Mouse (Mus musculus): ENCODE results near the gene Rspry1.
A peak's percentile ranks its signal among the peaks of the same experiment; 100 is the strongest.

Rspry1 gene

DNA sequence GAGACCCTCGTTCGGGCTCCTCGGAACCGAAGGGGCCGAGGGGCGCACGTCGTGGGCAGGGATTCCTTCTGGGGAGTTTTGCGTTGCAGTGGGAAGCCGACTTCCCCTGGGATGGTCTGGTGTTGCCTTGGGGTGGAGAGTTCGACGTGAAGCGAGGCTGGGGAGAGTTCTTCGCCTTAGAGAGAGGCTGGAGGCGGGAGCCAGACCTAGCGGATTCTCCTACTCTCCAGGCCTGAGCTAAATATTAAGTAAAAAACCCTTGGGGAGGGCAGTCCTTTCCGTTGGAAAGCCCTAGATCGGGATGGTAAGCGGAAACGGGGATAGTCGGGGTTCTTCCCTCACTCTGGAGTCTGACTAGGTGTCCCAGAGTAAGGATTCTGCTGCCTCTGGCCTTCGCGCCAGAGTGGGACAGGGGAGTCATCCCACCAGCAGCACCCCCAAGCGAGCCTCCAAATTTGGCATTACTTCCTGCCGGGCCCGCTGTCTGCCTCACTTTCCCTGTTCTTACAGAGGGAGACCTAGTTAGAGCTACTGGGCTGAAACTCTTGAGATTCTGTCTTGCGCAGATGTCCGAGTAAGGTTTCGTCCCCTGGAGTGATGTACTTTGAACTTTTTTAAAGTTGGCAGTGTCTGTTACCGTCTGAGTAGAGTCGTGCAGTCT is 864 bp downstream of the Rspry1 start:
- peak; percentile 39 for DNase-seq (ENCODE audit: low spot score)

GRCm38 (mm10) chr8:94604030-94604429 is 2.3 kb downstream of the Rspry1 start:
- no peak for DNase-seq (ENCODE audit: low spot score)

DNA sequence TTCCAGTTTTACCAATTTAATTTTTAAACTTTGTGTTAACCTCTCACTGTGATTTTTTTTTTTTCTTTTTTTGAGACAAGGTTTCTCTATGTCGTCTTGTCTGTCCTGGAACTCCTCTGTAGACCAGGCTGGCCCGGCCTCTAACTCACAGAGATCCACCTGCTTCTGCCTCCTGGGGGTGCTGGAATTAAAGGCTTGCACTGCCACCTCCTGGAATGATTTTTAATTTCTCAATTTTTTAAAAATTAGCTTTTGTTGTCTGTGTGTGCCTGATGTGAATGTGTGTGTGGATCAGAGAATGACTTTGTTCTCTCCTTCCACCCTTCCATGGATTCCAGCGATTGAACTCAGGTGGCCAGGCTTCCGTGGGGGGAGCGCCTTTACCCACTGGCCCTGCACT is 5.3 kb downstream of the Rspry1 start:
- DNase-seq (ENCODE audit: low spot score), result no peak

- DNase-seq (ENCODE audit: low spot score), result no peak
Observed at GRCm38 (mm10) chr8:94624885-94625284, 23.1 kb downstream of the Rspry1 start.

- DNase-seq (ENCODE audit: low spot score), result no peak
Observed at GRCm38 (mm10) chr8:94633564-94634194, 31.9 kb downstream of the Rspry1 start.

DNA sequence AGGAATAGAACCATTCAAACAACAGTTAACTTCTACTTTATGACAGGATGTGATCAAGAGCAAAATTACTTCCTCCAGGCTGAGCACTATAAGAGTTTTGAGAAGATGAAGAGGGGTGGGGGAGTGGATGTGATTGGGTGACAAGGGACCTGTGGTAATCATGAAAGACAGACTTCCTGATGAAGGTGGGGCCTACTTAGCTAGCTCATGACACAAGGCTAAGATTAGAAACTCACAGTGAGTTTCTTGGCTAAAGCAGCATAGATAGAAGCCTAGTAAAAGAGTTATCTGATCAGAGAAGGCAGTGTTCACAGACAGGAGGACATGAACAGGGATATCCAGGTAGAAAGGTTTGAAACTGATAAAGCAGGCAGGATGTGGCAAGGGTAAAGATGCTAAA is 32.5 kb downstream of the Rspry1 start:
- no peak for DNase-seq (ENCODE audit: low spot score)

GRCm38 (mm10) chr8:94641183-94641582 is 39.4 kb downstream of the Rspry1 start:
- no peak for DNase-seq (ENCODE audit: low spot score)

DNA sequence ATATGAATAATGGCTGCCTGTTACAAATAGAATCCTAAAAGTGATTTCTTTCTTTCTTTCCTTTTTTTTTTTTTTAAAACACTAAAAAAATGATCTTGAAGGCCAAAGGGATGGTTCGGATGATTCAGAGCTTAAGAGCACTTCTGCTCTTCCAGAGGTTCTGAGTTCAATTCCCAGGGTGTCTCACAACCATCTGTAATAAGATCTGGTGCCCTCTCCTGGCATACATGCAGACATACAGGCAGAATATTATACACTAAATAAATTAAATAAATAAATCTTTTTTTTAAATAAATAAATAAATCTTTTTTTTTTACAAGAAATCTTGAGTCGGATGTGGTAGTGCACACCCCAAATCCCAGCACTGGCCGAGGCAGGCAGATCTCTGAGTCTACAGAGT is 40.2 kb downstream of the Rspry1 start:
- peak; percentile 9 for DNase-seq (ENCODE audit: low spot score)

DNA sequence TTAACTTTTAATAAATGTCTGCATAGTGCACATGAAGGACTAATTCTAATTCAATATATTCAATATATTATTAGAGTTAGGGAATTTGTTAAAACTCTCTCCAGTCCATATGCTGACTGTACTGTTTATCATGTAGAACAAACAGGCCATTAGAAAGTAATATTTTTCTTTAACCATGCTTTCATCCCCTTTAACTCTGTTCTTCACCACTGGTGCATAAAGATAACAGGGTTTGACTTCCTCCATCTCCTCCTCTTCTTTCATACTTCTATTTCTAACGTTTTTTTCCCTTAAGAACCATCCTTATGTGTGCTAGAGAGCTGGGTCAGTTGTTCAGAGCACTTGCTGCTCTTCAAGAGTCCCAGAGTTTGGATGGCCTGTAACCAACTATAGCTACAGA is 43.5 kb downstream of the Rspry1 start:
- DNase-seq (ENCODE audit: low spot score), result no peak

DNA sequence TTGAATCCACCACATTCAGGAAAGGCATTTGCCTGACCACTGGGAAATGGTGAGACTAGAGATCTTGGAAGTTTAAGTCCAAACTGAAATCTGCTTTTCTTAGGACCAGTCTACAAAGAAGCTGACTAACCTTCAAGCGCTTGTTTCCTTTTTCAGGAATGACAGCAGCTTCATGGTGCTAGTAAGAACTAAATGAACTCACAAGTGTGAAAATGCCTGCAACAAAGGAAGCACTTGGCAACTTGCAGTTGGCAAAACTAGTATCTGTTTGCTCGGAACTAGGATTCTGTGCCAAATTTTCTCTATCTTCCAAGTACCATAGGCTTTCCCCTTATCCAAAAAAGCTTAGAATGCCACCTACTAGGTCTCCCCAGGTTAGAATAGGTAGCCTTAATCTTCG is 44.4 kb downstream of the Rspry1 start:
- DNase-seq (ENCODE audit: low spot score), result no peak

GRCm38 (mm10) chr8:94649496-94649895 is 47.8 kb downstream of the Rspry1 start:
- no peak for DNase-seq (ENCODE audit: low spot score)

DNA sequence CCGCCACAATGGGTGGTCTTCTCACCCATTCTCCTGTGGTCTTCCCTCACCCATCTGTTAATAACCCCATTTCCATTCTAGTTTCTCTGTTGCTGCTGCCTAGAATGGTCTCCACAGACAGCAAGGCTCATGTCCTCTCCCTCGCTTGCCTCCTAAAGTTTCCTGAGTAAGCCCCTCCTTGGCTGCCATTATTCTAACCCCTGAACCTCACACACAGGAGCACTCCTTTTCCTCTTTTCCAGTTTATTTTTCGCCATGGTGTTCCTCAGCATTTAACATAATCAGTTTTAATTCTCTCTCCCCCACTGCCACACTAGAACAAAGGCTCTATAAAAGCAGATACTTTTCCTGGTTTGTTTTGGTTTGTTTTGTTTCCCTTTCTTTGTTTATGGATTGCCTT is 51.2 kb downstream of the Rspry1 start:
- DNase-seq (ENCODE audit: low spot score), result no peak

GRCm38 (mm10) chr8:94654994-94655393 is 53.3 kb downstream of the Rspry1 start:
- no peak for DNase-seq (ENCODE audit: low spot score)

DNA sequence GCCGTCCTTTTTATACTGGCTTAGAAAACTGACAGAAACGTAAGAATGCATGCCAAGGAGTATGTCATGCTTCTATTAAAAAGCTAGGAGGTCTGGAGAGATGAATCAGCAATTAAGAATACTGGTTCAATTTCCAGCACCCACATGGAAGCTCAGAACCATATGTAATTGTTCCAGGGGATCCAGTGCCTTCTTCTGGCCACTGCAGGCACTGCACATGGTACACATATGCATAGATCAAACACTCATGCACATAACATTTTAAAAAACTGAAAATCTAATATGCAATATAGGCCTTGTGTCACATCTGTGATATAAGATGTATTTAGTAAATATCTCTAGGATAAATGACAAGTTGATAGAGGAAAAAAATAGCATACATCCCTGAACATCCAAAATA is 56.3 kb downstream of the Rspry1 start:
- DNase-seq (ENCODE audit: low spot score), result no peak

GRCm38 (mm10) chr8:94660418-94660817 is 58.7 kb downstream of the Rspry1 start:
- no peak for DNase-seq (ENCODE audit: low spot score)

DNA sequence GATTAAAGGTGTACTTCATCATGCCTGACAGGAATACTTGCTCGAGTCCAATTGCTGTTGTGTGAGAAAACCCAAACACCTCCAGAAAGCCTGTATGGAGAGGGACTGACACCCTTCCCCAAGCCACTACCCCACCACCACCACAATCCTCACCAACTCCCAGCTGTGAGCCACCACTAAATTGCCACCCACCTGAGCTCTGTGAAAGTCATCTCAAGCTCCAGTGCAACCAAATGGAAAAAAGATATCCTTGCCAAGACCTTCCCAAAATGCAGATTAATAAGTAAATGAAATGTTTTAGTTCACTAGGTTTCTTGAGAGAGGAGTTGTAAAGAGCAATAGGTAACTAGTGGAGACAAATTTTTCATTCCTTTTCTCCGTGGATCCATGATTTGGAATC is 63.0 kb downstream of the Rspry1 start:
- DNase-seq (ENCODE audit: low spot score), result no peak

- peak; percentile 95 for DNase-seq (ENCODE audit: low spot score)
Observed at GRCm38 (mm10) chr8:94666456-94667308, 64.9 kb downstream of the Rspry1 start, which contains the start of gene Arl2bp. Arl2bp (plus strand) TSS chr8:94666600.

- DNase-seq (ENCODE audit: low spot score), result no peak
Observed at GRCm38 (mm10) chr8:94674384-94674783, 72.6 kb downstream of the Rspry1 start.

DNA sequence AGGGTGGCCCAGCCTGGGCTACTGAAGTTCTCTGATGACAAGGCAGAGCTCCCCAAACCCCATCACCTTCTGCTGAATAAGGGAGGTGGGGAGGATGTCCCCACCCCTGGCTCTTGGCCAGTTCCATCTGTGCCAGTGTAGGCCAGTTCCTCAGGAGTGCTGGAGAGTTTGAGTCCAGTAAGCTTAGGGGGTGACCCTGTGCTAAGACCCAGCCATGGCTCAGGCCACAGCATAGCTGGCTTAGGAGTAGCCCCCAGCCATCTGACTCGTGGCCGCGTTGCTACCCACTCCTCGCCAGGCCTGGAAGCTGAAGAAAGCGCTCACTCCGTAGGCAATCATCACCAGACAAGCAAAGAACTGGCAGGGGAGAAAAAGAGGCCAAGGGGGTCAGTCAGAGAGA is 74.2 kb downstream of the Rspry1 start:
- no peak for DNase-seq (ENCODE audit: low spot score)

- DNase-seq (ENCODE audit: low spot score), result peak; percentile 27
Observed at GRCm38 (mm10) chr8:94678582-94678981, 76.8 kb downstream of the Rspry1 start.

- DNase-seq (ENCODE audit: low spot score), result no peak
Observed at GRCm38 (mm10) chr8:94680414-94680813, 78.7 kb downstream of the Rspry1 start.

DNA sequence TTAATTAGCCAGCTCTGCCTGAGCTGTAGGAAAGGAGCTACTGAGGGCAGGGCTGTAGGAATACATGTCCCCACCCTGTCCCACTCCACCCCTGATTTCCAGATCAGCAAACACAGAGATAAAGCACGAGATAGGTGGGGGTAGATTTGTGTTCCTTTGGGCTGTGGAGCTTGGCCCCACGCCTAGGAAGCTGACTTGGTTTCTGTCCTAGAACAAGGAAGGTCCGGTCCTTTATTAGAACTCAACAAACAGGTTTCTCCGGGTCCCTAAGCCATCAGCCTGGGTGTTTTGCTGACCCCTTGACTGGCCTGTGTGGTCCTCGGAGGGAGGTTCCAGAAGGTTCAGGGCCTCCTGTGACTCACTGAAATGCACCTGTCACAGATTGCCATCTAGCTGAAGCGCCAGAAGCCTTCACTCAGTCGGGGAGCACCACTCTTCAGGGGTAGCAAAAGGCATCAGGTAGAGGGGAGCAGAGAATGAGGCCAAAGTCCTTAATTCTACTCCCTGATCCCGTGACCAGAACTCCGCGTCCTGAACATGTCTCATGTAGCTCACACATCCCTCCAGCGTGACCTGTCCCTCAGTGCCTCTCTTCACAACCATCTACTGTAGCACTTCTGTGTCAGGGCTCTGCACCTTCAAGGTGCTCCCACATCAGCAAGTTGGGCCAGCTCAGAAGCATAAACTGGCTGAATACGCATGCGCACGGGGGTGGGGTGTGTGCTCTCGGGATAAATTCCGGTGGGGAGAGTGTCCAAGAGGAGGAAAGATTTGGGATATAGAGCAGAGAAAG is 81.2 kb downstream of the Rspry1 start:
- no peak for DNase-seq (ENCODE audit: low spot score)

Measured in adipocyte (in vitro differentiated cells).